Mouse (Mus musculus): ENCODE measurements around the gene Adra2c. TPM values are rescaled to one million over a fixed set of nuclear protein-coding genes. Genes with fewer than 3 reads are reported as not detected.

The Adra2c gene
- total RNA-seq, 2 experiments from 2014 or later = not detected

DNA sequence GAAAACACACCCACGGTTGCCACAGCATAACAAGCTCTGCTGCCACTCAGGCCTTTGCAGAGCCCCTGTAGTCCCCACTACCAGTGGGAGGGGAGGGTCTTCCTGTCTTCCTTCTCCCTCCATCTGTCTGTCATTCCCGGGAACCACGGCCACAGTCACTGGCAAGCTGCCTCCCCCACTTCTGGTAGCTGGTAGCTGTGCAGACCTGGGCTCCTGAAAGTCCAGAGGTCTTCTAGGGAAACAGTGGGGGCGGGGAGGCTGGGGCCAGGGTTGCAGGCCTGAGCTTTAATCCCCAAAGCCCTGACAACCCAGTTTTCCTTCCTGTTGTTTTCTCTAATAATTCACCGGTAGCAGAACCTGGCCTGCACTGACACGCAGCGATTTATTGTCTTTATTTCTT is 31.7 kb downstream of the Adra2c start:
- ATAC-seq (ENCODE audit: poor library complexity, severe bottlenecking) = no peak

DNA sequence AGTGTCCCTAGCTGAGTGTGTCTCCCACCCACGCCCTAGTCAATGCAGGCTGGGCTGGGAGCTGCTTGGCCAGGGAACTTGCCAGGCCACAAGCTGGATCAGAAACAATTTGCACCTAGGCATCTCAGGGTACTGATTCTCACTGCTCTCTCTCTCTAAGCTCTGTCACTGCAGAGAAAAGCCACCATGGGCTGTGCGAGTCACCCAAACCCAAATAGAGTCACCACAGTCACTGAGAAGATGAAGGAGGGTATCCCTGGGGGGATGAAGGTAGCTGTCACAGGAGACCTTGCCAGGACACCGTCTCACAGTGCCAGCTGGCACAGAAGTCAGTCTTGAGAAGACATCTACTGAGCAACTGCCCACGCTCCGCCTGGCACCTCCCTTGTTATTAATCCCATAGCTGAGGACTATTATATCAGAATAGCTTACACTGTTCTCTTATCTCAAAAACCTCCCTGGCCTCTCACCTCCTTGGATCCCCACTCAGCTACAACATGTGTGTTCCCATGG is 33.7 kb downstream of the Adra2c start:
- no peak for ATAC-seq (ENCODE audit: poor library complexity, severe bottlenecking)

DNA sequence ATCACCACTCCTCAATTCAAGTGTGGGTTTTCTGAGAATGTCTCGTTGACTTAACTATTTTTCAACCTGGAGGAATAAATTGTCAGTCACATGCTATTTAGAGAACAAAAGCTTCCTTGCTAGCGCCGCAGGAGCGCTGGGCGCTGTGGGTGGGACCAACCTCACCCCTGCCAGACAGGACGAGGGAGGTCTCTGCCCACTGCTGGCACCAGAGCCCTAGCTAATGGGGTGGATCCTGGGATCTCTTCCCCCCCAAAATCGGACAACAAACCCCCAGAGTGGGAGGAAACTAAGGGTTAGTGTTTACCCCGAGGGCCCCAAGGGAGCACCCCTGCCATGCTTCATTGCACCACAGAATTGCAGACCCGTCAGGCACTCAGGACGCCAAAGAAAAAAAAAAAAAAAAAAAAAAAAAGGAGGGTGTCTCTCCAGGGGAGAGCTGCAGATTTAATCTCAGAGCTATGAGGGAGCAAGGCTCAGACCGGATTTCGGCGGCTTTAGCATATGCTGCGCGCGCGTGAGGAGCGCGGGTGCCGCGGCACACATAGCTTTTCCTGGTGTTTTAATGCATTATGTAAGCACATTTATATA is 35.2 kb downstream of the Adra2c start:
- ATAC-seq (ENCODE audit: poor library complexity, severe bottlenecking) = no peak

DNA sequence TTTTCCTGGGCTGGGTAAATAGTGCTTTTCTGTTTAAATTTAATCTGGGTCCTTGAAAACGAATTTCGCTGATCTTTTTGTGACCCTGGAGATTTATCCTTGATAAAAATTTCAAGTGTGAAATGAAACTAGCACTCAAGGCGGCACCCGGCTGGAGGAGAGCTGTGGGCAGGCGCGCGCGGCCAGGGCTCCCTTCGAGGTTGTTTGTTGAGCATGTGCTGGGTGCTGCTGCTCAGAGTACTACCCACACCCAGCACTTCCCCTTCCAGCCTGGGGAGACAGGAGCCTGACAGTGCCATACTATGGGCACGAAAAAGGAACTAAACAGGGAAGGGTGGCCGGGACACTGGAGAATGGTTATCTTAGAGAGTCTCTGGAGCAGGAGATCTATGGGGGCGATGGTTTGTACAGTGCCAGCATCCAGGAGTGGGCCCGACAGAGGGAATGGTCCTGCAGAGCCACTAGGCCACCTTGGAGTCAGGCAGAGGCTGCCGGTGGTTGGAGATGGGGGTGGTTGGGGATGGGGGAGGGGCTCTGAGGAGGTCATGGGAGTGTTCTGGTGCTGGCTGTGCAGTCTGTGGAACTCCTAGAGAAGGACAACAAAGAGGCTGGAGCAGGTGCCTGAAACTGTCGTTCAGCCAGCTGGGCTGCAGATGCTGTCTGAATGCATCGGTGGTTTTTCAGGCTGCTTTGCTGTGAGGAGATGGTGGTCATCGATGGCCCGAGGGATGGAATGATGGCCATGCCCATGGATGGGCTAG is 35.9 kb downstream of the Adra2c start:
- ATAC-seq (ENCODE audit: poor library complexity, severe bottlenecking) = no peak

DNA sequence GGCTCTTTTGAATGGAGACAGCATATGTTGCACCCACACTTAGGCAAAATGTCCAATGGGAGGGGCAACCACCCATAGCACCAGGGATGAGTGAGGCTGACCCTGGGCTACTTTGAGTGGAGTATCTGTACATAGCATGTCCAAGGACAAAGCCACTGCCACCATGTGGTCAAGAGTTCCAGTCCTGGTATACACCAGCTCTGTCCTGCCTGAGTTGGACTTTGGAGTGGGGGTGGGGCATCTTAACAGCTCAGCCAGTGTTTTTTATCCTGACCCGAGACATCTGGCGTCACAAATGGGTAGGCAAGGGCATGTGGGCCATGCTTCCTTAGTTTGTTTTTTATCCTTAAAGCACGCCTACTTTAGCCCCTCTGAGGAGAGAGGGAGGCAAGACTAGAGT is 36.5 kb downstream of the Adra2c start:
- no peak for ATAC-seq (ENCODE audit: poor library complexity, severe bottlenecking)

DNA sequence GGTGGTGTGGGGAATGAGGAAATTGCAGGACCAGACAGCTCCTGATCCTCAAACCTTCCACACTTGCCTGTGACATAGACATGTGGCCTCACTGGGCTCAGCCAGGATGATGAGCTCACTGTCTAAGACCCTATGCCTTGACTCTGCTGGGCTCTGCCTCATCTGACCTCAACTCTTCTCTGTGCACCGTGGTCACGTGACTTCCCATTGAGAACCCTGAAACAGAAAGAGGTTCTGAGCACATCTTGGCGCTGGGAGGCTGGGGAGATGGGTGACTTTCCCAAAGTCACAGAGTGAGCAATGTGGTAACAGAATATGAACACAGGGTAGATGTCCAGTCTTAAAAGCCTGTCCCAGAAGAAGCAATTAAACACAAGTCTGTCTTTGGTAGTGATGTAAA is 37.1 kb downstream of the Adra2c start:
- ATAC-seq (ENCODE audit: poor library complexity, severe bottlenecking) = no peak

DNA sequence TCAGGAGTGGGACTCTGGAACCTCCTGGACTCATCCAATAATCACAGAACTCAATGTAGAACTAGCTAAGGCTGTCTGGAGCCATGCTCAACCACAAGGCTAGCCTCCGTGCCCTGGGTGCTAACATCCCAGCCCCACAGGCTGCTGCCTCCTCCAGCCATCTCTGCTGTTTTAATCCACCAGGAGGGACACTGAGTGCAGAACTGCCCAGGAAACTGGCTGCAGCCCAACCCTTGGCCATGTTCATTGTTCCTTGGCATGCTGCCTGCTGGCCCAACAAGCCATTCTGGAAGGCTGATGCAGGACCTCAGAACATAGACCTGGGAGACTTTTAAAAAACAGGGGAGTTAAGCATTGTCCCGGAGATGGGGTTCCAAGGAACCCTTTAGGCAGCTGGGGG is 42.5 kb downstream of the Adra2c start:
- ATAC-seq (ENCODE audit: poor library complexity, severe bottlenecking) = no peak

DNA sequence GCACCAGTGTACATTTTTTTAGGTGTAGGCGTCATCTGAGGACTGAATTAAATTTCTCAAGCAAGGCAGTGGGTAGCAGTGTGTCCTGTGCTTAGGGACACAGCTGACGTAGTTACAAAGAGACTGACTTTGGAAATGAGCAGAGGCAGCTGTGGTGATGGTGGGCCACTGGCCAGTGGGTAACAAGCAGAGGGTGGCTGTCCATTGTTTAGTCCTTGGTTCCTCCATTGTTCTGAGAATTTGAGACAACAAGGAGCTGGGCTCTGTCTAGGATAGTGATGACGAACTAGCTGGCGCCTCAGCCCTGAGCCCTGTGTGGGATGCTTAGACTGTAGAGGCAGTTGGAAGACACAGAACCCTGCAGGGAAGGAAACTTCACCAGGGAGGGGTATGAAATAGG is 52.7 kb downstream of the Adra2c start:
- no peak for ATAC-seq (ENCODE audit: poor library complexity, severe bottlenecking)

Other genes with a start within 250 kb of the Adra2c start
- not detected in 2 replicates for gene Hgfac, start 236.8 kb upstream of the Adra2c start, total RNA-seq (2015)
- 0.44 TPM in 1 of 2 replicates, not detected in the other for gene Hgfac, start 236.8 kb upstream of the Adra2c start, total RNA-seq (2017)
- not detected in 2 replicates for gene Dok7, start 221.6 kb upstream of the Adra2c start, total RNA-seq (2015)
- not detected in 2 replicates for gene Dok7, start 221.6 kb upstream of the Adra2c start, total RNA-seq (2017)
- gene Lrpap1, start 172.6 kb upstream of the Adra2c start, total RNA-seq (2015) = 50.6 and 60.4 TPM in 2 replicates
- gene Lrpap1, start 172.6 kb upstream of the Adra2c start, total RNA-seq (2017) = 85.1 and 110 TPM in 2 replicates
- not detected in 2 replicates for gene Hmx1, start 110.8 kb downstream of the Adra2c start, total RNA-seq (2015)
- not detected in 2 replicates for gene Hmx1, start 110.8 kb downstream of the Adra2c start, total RNA-seq (2017)
- gene Cpz, start 247.4 kb downstream of the Adra2c start, total RNA-seq (2015) = not detected in 2 replicates
- not detected in 2 replicates for gene Cpz, start 247.4 kb downstream of the Adra2c start, total RNA-seq (2017)

Data from megakaryocyte, adult 5-6 weeks (primary cell).